Mouse (Mus musculus) frontal cortex, adult (tissue): ENCODE data around the gene Nploc4.

Experiments used
- ATAC-seq: cut with Nextera tagmentation; 2 replicates; pipeline ENCODE4 v1.9.2; 2017; ENCODE audit warnings: mild to moderate bottlenecking, moderate library complexity, mixed read lengths; ENCODE audit not compliant: low TSS enrichment

Nploc4 gene

GRCm38 (mm10) chr11:120437152-120437856 is at the start of gene Nploc4:
TSS of gene Nploc4 (minus strand) at chr11:120437708.
- ATAC-seq = peak; percentile 52; the same call in 1 of the 2 replicates

DNA sequence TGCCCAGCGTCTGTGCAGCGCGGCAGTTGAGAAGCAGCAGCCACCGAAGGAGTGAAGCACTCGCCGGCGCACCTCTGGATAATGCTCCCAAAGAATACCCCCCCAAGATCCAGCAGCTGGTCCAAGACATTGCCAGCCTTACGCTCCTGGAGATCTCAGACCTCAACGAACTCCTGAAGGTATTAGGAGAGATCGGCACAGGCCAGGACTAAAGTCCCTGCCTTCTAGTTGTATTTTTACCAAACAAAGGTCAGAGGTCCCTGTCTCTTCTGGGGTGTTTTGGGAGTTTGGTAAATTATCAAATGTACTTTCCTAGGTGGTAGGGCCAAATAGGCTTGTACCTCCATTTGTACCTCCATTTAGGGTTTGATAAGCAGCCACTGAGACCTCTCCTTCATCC is 47.7 kb upstream of the Nploc4 start:
- no peak; the same call in 1 of the 2 replicates for ATAC-seq

DNA sequence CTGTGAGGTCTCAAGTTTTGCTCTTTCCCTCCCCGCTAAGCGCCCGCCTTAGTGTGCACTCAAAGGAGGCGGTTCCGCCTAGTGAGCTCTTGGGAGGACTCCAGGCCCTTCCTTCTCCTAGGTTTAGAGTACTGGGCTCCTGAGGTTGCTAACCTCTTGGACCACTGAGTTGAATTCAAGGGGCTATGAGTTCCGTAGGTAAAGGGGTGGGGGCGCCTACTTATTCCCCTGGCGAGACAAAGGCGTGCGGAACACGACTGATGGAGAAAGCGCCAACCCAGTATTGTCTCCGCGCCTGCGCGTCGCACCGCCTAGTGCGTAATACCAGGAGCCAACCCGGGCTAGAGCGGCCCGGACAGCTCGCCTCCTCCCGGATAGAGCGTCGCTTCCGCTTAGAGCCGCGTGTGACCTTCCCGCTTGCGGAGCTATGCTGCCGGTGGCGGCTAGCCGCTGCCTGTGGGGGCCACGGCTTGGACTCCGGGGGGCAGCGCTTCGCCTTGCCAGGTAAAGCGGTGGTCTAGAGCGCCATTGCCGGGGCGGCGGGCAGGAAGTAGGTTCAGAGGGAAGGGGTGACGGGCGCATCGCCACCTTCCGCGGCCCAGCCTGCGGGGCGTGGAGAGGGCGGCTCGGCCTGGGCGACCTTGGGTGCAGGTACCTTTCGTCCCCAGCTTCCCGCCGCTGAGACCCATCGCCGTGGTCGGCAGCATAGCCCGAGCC is 46.9 kb upstream of the Nploc4 start, which contains the start of gene Mrpl12:
Mrpl12 (plus strand) TSS at position 349 of the 717 bp plus-strand sequence.
- ATAC-seq = peak; percentile 92

- ATAC-seq = no peak
These were observed 46.0 kb upstream of the Nploc4 start for GRCm38 (mm10) chr11:120483448-120483934.

DNA sequence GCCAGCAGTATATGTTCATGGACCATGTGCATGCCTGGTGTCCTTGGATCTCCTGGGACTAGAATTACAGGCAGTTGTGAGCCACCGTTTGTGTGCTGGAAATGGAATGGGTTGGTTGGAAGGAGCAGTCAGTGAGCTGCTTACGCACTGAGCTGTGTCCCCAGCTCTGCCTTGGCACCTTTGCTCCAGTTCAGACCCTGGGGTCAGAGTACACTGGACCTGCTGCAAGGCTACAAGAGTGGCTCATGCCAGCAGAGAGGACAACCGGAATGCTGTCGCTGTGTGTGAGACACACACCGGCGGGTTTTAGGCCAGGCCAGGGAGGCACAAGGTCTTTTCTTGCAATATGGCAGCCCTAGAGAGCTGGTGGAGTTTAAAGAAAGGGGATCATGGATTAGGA is 34.5 kb upstream of the Nploc4 start:
- ATAC-seq = no peak

DNA sequence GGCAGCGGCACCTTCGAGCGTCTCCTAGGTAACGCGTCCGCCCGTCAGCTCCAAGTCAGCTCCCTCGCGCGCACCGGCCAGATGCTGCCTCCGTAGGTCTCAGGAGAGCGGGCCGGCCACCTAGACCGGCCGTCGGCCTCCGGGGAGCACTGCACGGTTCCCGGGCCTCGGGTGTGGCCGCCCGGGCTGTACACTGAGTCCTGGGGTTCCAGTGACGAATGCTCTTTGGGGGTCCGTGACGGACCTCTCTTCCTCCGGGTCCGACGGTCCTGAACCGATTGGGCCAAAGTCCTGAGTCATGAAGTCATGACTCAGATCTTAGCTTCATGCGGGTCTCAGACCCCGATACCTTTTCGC is 30.2 kb upstream of the Nploc4 start:
- 0 out of 2 replicates have a peak, but pooled peaks have one; percentile 14 for ATAC-seq

DNA sequence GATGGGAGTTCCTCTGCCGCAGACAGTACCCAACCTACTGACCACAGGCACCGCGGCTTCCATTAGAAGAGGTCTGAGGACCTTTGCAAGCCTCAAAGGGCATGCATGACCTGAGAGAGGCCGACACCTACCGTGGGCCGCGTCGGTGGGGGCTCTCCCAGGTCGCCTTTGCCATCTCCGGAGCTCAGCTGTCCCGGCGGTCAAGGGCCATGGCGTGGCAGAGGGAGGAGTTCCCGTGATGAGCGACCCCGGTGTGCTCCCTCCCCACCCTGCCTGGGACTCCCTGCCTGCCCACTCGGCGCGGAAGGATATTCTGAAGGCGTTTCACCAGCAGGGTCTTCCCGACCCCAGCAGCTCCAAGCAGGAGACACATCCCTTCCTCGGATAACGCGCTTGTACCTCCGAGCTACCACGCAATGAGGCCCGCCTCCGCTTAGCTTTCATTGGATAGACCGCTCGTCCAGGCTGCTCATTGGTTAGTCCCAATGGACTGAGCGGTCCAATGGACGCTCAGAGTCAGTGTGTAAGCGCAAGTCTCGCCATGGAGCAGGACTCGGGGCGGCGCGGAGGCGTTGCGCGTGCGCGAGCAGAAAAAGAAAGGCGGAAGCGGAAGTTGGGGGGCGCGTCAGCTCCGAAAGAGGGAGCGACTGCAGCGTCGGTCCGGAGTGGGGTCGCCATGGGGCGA is 29.7 kb upstream of the Nploc4 start, which contains the start of gene Arl16:
Arl16 (minus strand) TSS at position 557 of the 685 bp plus-strand sequence.
- peak; percentile 98 for ATAC-seq

- no peak for ATAC-seq
These were observed 28.0 kb upstream of the Nploc4 start for GRCm38 (mm10) chr11:120465521-120465920.

DNA sequence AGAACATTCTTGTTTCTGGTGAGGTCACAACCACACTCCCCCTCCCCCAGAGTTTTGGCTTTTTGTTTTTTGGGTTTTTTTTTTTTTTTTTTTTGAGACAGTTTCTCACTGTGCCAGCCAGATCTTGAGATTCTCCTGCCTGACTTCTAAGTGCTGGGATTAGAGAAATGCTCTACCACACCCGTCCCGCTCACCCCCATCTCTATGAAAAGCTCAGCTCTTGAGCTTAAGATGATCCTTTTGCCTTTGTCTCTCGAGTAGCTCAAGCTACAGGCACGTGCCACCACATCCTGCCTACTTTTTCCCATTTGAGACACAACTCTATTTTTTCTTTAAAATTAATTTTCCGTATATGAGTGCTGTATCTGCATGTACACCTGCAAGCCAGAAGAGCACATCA is 26.9 kb upstream of the Nploc4 start:
- no peak for ATAC-seq

DNA sequence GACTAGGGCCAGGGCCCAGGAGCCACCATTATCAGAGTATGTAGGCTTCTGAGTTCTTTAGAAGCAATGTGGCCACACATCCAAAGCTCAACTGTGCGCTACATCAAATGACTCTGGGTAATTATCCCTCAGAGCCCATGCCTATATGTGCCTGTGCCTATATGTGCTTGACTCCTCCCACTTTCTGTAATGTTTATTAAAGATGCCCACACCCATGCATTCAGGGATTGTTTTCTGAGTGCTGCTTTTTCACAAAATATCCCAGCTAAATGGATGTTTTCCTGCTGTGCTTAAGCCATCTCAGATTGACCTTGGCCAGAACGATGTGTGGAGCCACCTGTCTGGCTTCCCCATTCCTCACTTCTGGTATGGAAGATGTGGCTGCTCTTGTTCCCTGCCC is 26.0 kb upstream of the Nploc4 start:
- no peak for ATAC-seq

GRCm38 (mm10) chr11:120458847-120459597 is 21.5 kb upstream of the Nploc4 start:
- ATAC-seq = no peak

- ATAC-seq = peak; percentile 97
These were observed 20.6 kb upstream of the Nploc4 start, which contains the start of the genes Oxld1 and Ccdc137 for GRCm38 (mm10) chr11:120457772-120458751. TSS of gene Oxld1 (minus strand) at chr11:120458068. TSS of gene Ccdc137 (plus strand) at chr11:120458115.

DNA sequence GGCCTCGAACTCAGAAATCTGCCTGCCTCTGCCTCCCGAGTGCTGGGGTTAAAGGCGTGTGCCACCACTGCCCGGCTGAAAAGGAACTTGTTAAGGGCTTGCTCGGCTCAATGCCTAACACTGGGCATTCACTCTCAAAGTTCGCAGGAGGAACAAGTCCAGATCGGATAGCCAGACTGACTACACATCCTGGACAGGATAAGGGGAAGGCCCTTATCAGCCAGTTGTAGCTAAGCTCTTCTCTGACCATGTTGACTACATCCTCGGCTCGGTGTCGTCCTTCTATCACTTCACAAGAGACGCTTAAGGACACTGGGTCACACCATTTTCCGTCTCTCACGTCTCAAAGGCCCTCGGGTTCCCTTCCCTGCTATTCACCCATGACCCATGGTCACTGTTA is 19.9 kb upstream of the Nploc4 start:
- no peak for ATAC-seq

DNA sequence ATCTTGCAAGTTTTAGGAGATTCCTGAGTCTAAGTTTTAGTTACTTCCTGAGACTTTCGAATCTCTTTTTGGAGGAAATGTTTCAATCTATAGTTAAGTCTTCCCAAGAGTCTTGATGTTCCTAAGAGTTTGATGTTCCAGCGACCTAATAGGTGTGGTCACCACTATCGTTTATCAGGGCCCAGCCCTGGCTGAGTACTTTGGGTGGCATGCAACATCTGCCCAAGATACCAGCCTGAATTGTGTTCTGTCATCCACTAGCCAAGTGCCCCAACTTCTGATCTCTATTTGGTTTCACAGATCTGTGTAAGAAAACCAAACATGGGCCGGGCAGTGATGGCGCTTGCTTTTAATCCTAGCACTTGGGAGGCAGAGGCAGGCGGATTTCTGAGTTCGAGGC is 17.9 kb upstream of the Nploc4 start:
- no peak for ATAC-seq

DNA sequence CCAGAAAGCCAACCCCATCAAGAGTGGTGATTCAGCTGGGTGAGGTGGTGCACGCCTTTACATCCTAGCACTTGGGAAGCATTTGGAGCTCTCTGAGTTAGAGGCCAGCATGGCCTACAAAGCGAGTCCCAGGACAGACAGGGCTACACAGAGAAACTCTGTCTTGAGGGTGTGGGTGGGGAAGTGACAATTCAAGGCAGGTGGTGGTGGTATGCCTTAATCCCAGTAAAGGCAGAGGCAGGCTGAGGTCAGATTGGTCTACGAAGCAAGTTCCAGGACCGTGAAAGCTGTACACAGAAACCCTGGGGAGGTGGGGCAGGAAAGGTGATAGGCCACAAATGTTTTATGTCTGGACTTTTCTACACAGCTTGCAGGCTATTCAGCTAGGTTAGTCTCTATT is 17.5 kb upstream of the Nploc4 start:
- ATAC-seq = no peak

- ATAC-seq = no peak
These were observed 15.8 kb upstream of the Nploc4 start, which contains the start of gene Pde6g for GRCm38 (mm10) chr11:120453306-120453705. TSS of gene Pde6g (minus strand) at chr11:120453500.

DNA sequence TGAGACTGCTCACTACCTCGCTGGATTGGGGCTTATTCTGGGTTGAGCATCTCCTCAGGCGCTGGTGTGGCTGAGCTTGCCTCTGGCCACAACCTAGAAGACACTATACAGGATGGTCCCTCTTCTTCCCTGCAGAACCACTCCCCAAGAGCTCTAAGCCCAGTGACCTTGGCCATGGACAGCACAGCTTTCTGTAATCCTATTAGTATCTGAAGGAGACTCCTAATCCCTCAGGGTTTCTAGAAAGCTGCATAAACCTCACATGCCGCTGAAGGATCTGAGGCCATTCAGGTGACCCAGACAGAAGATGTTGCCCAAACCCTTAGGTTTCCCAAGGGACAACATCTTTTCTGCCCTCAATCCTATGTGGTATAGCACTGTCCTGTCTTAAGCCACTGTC is 14.7 kb upstream of the Nploc4 start:
- no peak for ATAC-seq

GRCm38 (mm10) chr11:120447179-120447578 is 9.7 kb upstream of the Nploc4 start:
- ATAC-seq = no peak

- no peak for ATAC-seq
These were observed 8.0 kb upstream of the Nploc4 start for GRCm38 (mm10) chr11:120445475-120445874.

DNA sequence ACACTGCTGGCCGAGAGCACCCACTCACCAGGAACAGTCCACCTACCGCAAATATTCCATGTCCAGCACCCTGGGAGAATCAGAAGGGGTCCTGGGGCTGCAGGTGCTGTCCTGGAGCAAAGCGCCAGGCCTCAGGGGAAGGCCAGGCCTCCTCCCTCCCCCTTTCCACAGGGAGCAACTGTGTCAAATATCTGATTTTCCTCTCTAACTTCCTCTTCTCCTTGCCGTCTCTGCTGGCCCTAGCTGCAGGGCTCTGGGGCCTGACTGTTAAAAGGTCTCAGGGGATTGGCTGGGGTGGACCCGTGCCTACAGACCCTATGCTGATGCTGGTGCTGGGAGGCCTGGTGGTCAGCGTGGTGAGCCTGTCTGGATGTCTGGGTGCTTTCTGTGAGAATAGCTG is 6.6 kb upstream of the Nploc4 start:
- no peak for ATAC-seq
